Mouse (Mus musculus) cerebellum, postnatal 14 days (tissue): ENCODE results near the gene Tbc1d8.
A peak's percentile ranks its signal among the peaks of the same experiment; 100 is the strongest.

Experiments used
- DNase-seq, 2 experiments: peaks; one replicate each; pipeline ENCODE4 v3.0.0; 2021; ENCODE audit warnings: mixed read lengths in 2 of 2

Tbc1d8 gene

DNA sequence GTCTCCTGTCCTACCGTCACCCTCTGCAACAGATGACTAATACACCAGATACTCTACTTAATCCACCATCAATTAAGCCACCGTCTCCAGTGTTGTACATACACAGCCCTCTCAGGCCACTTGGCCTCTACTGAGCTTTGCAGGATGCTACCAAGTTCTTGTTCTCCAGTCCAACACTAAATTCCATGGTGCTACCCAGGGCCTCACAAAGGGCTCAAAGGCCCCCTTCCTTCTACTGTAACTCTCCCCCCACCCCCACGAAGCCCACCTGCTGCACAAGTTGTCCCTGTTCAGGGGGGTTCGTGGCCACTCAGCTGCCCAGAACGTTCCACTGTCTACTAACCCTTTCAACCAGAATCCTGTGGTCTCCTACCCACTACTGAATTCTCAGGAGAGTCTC lies 1.5 kb downstream of the Tbc1d8 start:
- no peak for DNase-seq

DNA sequence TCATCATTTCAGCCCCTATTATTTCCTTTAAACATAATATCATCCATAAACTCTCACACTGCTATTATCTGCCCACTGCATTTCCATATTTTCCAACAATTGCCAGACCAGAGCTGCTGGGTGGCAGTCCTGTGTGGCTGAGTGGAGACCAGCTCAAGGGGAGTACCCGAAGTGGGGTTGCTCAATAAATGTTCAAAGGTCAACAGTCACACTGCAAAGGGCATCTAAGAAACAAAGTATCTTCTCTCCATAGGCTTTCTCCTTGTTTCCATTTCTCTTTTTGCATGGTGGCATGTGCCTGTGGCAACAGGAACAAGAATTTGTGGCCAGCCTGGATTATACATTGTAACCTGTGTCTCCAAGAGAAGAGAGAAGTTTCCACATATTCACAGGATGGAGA lies 2.2 kb downstream of the Tbc1d8 start:
- DNase-seq: no peak

DNA sequence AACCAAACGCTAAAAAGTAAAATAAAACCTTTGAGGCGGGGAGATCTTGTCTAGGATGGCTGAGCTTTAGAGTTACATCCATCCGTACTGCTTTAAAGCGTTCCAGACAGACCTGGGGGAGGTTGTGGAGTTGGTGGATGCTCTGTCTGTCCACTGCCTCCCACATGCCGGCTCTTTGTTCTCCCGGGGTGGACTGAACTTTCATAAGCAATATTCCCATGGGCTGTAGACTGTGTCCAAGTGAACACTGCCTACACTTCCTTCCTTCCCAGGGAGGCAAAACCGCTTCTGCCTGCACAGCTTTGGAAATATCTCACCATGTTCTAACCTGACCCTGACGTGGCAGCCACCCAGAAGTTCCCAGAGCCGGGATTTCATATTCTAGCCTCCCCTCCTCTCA lies 4.0 kb downstream of the Tbc1d8 start:
- no peak for DNase-seq

DNA sequence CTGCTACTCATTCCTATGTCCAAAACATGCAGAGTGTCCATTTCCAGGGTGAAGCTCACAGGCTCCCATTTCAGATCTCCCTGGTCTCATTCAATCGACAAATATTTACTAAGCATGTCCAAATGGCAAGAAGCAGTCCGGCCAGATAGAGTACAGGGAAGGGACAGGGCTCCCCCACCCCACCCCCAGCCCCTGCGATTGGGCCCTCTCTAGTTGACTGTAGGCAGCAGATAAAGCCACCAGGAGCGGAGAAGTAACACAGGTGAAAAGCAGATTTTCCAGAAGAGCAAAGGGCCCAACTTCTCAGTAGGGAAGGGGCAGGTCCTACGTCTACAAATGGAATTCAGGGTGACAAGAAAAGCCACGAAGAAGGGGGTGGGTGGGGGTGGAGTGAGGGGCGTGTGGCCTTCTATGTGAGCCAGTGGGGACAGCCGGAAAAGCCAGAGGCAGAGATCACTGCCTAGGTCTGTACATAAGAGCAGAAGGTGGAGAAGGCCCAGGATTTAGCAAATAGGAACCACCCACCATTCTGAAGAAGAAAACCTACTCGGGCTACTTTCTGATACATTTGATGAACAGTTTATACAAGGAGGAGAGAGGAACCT lies 7.2 kb downstream of the Tbc1d8 start:
- DNase-seq: no peak

DNA sequence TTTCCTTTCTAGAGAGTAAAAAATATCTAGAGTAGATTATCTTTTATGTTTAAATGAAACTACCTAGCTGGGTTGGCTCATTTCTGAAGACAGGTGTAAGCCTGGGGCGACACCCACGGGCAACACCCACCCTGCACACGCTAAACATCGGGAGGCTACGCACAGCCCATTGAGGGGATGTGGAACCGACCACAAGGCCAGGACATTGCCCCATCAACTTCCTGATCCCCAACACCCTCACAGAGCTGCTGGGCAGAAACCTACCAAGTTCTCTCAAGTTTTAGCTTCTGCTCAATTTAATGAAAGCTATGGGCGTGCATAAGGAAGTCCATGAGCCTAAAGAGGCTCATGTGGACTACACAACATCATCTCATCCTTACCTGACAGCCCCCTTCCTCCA lies 9.6 kb downstream of the Tbc1d8 start:
- no peak for DNase-seq

DNA sequence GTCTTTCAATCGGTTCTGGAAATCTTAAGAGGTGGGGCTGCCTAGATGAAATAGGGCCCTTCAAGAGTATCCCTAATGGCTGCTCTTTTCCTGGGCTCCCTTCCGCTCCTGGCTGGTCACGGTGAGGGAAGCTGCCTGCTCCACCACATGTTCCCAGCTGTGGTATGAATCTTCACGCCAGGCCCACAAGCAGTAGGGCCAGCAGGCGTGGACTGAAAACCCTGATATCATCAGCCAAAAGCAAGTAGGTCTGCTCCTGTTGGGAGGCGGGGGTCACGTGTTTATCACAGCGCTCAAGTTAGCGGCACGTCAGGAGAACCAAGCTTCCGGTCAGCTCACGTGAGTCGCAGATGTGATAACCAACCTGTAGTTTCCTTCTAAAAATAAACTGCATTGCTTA lies 12.0 kb downstream of the Tbc1d8 start:
- DNase-seq: no peak

DNA sequence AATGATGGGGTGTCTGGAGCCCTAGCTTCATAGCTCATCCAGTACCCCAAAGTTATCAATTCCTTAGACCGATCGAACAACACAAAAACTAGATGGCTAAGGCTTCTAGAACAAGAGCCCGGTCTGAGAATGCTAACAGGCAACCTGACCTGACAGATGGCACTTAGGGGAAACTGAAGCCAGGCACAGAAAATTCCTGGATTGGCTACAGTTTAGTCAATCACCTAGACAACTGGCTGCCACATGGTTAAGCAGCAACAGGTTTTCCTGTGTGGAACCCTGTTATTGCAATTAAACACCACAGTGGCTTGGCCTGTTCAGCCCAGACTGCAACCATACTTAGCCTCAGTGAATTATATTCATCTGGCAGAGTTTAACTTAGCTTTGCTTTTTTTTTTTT lies 13.8 kb downstream of the Tbc1d8 start:
- DNase-seq: peak; percentile 43 to 56

DNA sequence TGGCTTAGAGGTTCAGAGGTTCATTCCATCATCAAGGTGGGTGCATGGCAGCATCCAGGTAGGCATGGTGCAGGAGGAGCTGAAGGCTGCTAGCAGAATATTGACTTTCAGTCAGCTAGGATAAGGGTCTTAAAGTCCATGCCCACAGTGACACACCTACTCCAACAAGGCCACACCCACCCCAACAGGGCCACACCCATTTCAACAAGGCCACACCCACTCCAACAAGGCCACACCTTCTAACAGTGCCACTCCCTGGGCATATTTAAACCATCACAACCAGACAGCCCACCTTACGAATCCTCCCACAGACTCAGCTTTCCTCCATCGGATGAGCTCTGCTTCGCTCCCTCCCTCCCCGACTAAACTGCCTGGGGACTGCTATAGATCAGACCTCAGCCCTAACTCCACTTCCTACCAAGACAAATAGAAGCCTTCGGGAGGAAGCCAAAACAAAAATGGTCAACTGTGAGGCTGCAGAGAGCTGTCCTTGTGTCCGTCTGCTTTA lies 15.6 kb downstream of the Tbc1d8 start:
- no peak for DNase-seq

DNA sequence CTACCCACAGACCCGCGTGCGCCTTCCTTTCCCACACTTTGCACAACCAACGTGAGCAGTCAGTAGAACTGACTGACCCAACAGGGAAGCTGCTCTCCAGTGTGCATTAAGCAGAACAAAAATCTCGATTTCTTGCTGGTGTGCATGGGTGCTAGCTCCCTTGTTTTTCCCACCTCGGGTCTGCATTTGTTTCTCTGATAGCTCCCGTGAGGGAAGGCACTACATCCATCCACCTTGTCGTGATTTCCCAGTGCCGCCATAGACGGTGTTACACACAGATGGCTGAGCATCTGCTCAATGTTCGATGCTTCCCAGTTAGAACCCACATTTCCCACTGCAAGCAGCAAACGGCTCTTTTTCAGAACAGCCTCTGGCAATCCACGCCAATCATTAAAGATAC lies 16.5 kb downstream of the Tbc1d8 start:
- no peak for DNase-seq

DNA sequence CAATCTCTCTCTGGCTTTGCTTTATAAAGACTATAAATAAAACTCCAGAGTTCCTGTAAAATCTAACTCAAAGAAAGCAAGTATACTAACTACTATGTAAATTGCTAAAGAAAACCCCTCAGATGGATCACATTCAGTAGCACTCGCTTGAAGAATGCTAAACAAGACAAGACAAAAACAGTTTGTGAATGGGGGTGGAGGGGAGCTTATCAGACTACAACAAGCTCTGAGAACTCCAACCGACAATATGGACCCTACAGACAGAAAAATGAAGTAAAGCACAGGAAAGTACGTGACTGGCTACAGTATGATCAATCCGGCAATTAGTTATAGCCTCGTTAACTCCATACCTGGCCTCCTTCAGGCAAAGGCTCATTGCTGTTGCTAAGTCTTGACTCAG lies 18.1 kb downstream of the Tbc1d8 start:
- DNase-seq: no peak

DNA sequence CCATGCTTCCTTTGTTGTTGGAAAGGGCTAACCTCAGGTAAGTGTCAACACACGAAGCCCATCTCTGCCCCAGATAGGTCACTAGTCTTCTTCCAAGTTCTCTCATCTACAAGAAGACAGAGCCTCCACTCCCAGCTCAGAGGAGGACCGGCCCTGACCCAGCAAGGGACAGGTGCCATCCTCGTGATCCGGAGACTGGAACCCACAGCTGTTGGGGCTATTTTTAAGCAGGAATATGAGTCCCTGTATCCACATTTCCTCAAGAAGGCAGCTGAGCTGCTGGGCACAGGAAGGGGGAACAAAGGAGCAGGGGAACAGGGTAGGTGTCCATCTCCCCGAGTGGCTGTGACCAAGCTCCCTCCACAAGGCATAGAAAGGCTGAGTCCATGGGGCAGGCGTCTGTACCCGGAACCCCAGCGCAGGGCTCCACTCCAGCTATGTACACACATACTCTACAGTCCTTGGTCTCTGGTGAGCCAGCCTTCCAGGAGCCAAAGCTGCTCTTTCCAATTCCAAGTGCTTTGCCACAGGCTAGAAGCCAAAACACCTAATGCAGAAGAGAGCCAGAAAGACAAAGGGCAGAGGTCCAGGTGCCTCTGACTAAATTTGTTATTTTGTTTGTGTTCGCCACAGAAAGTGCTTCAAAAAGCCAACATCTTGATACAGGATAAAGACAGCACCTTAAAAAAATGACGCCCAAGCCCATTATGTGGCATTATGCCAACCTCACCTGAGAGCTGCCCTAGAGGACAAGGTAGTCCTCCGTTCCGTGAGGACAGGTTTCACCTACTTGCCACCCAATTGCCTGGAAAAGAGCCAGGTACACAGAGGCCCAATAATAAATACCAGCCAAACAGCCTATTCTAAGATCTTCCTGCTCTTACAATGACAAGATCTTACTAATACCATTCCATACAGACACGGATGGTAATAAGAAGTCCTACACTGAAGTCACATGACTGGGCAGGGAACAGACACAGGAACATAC lies 20.4 kb downstream of the Tbc1d8 start:
- DNase-seq: peak in 1 of 2 experiments; percentile 60

DNA sequence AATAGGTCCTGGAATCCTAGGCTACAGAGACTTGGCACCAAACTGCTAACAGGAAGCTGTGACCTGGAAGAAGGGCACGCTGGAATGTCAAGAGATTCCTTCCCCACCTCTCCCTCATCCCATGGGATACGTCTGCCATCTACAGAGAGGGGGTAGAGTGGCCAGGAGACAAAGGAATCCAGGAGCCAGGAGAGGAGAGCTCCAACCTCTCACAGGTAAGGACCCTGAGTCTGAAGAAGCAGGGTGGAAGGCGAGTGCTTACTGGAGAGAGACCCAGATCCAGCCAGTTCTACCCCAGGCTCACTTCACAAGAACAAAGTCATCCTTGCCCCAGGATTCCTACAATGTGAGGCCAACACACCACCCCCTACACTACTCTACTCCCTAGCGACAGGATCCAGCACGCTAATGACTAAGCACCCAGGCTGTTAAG lies 22.1 kb downstream of the Tbc1d8 start:
- no peak for DNase-seq

DNA sequence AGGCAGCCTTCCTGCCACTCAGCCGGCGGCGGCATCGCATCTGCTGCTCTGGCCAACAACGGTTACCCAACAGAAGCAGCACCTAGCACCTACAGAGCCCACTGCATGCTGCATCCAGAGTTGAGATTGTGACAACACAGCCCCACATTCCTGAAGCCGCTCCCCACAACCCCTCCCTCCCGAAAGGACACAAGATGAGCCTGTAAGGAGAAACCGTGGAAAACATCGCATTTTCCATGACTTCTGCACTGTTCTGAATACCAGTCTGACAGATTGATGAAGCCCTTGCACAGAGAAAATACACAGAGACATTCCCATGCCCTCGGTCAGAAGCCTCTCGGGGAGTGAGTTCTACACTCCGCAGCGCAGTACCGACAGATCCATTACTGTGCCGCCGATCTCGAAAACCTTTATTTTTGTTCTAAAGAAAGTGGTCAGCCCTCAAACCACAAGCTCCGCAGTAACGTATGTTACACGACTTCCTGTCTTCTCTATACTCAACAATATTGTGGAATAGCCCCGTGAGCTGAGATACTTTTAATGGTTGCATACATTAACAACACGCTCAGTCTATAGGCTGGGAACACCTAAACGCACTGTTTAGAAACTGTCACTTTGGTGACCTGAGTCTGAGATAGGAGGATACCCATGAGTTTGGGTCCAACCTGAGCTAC lies 23.1 kb downstream of the Tbc1d8 start:
- no peak for DNase-seq

DNA sequence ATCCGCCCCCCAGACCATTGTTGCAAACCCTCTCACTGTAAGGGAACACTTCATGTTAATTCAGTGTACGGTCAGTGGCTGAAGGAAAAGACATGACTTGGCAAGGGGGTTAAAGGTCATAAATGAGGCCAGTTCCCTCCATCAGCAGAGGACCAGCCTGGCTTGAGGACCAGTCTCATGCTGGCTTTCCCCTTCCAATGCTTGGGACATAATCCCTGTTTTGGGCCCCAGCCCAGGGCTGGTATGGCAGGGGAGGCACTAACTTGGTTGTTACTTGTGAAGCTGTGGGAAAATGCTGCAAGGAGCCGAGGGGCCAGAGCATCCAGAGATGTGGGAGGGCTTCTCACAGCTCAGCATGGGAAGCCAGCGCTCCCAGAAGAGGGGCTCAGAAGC lies 23.8 kb downstream of the Tbc1d8 start:
- peak; percentile 39 to 45 for DNase-seq

DNA sequence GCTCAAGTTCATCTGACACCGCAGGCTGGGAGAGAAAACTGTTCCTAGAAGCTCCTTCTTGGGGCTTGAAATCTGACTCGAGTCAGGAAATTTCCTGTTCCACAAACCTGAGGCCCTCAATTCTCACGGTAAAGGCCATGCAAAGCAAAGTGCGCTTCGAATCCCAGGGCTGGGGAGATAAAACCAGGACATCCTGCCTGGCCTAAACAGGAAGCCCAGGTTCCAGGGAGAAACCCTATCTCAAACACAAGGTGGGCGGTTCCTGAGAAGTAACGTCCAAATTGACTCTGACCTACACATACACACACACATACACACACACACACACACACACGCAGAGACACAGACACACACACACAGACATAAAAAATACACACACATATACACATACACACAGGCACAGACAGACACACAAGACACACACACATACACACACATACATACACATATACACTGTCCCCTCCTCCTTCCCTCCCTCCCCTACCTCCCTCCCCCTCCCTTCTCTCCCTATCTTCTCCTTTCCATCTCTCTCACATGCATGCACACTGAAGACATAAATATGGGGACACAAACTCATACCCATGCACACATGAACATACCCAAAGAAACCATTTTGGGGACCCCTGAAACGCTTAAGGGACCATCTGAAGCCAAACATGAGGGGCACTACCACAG lies 24.3 kb downstream of the Tbc1d8 start:
- no peak for DNase-seq

DNA sequence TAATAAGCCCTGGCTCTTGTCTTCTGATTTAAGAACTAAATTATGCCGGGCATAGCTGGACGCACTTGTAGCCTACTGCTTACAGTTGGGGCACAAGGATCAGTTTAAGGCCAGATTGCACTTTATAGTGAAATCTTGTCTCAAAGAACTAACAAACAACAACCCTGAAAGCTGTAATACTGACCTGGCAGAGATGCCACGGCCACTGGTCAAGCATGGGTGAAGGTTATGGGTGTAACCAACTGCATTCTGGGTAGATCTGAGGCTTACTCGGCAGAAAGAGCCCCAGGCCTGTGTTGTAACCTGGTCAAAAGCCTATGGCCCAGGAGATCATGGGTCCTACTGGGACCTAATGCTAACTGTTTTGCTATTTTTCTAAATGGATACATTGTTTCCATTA lies 26.4 kb downstream of the Tbc1d8 start:
- no peak for DNase-seq

DNA sequence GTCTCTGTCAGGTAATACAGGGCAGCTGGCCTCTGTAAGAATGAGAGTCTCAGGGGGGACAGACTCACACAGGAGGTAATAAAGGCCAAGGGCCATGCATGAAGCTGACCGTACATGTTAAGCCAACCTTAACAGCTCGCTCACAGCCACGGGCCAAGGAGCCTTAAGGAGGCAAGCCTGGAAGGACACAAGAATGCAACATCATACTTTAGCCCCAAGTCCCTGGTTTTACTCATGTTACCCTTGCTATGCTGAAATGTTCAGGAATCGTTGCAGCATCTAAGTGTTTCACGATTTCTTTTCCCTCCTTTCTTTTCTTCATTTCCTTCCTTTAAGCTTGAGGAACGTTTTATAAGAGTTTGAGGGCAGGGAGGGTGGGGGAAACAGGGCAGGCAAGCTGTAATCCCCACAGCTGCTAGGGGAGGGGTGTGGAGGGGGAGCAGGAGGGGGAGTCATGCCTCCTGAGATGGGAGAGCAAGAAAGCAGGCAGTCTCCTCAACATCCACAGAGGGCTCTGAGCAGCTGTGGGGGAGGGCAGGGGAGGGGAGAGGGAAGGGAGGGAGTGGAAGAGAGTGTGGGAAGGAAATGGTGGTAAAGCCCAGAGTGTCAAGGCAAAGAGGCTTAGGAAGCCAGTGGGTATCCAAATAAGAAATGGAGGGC lies 28.4 kb downstream of the Tbc1d8 start:
- no peak for DNase-seq

DNA sequence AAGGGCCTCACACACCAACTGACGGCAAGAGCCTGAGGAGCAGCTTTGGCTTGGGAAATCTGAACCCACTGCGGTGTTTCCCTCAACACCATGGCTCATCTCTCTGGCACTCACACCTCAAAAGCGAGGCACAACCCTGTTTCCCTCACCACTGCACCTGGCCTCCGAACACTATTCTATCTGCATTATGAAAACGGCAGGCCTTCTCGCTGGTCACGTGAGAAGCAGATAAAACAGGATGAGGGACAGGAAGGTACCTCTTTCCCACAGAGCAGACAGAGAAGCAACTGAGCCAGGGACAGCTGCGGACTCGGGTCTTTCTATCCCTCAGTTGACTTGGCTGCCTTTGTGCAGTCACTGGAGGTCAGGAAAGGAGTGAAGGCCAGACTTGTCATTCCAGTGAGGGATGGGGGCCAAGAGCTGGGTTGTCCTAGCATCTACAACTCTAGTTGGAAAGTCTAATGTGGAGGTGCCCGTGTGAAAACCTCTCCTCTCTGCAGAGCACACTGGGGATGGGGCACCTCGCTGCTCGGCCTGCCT lies 29.2 kb downstream of the Tbc1d8 start:
- DNase-seq: no peak

DNA sequence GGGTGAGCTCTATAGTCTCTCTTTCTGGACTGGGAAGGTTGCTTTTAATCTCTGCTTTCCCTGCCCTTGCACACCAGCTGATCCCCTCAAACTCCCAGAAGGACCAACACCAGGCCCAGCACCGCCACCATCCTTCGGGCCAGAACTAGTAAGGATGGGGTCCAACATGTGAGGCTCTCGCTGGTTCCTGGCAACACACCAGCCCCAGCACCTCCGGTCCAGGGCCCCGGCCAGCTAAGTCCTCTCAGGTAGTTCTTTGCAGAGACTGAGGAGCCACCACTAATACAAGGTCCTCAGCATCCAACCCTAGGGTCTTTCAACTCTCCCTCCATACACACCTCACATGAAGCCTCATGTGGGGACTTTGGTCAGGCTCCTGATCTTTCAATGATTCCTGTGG lies 29.7 kb downstream of the Tbc1d8 start:
- peak in 1 of 2 experiments; percentile 31 for DNase-seq

DNA sequence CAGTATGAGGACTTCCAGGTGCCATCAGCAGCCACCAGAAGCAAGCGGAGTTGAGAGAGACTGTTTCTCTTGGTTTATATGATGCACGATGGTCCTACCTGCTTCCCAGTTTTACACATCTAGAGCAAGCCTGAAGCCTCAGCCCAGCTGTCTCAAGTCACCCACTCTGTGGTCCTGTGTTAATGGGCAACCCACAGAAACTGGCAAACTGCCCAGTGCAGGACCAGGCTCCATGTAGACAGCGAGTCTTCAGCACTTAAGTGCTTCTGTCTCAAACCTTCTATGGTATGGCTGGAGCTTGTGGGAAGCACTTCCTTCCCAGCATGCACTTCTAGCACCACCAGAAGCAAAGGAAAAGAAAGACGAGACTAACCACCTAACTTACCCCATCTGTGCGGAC lies 30.3 kb downstream of the Tbc1d8 start:
- no peak for DNase-seq

DNA sequence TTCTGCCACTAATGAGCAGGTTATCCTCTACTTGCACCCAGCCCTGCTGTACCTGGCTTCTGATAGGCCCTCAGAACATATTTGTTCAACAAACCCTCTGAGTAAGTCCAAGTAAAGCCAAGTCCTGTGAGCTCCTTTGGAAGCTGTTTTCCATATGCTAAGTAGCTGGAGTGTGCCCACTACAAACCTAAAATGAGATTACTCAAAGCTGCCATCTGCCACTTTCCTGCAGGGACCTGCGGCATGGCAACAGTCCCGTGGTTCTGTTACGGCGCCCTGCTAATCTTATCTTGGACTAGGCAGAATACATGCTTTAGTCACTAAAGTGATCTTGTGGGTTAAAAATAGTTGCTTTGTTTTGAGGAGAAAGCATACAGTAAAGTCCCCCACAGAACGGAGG lies 32.4 kb downstream of the Tbc1d8 start:
- DNase-seq: peak; percentile 71 to 84
